Mouse (Mus musculus): ENCODE measurements around the gene Grm4. TPM values are rescaled to one million over a fixed set of nuclear protein-coding genes. Genes with fewer than 3 reads are reported as not detected.
A peak's percentile ranks its signal among the peaks of the same experiment; 100 is the strongest.

The Grm4 gene
- polyA plus RNA-seq, 1 experiment from 2014 or later = 1.3 TPM

- DNase-seq (ENCODE audit: low spot score) (no peak), ATAC-seq (replicated peaks; ENCODE audit: low FRiP score) (no peak)
- H3K36me3 ChIP-seq (ENCODE audit: control insufficient read depth, insufficient read depth, low read length) = no peaks in the 10 kb centered on the region
- H3K4me1 ChIP-seq (replicated peaks; ENCODE audit: control insufficient read depth, insufficient read depth, low read length) = no peaks in the 10 kb centered on the region
- H3K9me3 ChIP-seq (ENCODE audit: control insufficient read depth, low read length) = no peaks in the 10 kb centered on the region
- H3K9ac ChIP-seq (ENCODE audit: low read length) = no peak overlapping the region
- no peak overlapping the region for H3K4me3 ChIP-seq (ENCODE audit: low read depth, low read length)
- no peak overlapping the region for H3K27ac ChIP-seq (ENCODE audit: low read depth, low read length)
- H3K27me3 ChIP-seq (ENCODE audit: control insufficient read depth, insufficient read depth, low read length) = no peaks in the 10 kb centered on the region
- WGBS = 60% methylated on average over 13 of the region's 13 CpGs
- no peak overlapping the region for H3K4me2 ChIP-seq (ENCODE audit: low read depth, low read length, severe bottlenecking)
Measured at GRCm38 (mm10) chr17:27442538-27443113, 78.6 kb downstream of the Grm4 start.

- H3K27ac ChIP-seq (ENCODE audit: low read depth, low read length) = no peak overlapping the region
Measured at GRCm38 (mm10) chr17:27441778-27442177, 79.4 kb downstream of the Grm4 start.

GRCm38 (mm10) chr17:27435799-27436198 lies 85.4 kb downstream of the Grm4 start:
- Histone ChIP-seq H3K27me3 (ENCODE audit: control insufficient read depth, insufficient read depth, low read length) (no peaks in the 10 kb centered on the region; the same call in 1 of the 2 replicates), H3K27ac (ENCODE audit: low read depth, low read length) (no peak overlapping the region), H3K9ac (ENCODE audit: low read length) (no peak overlapping the region; the same call in 1 of the 2 replicates), H3K4me2 (ENCODE audit: low read depth, low read length, severe bottlenecking) (no peak overlapping the region), H3K36me3 (ENCODE audit: control insufficient read depth, insufficient read depth, low read length) (no peaks in the 10 kb centered on the region), H3K9me3 (ENCODE audit: control insufficient read depth, low read length) (no peaks in the 10 kb centered on the region), H3K4me3 (ENCODE audit: low read depth, low read length) (no peak overlapping the region), H3K4me1 (replicated peaks; ENCODE audit: control insufficient read depth, insufficient read depth, low read length) (peaks cover 15% of the 10 kb centered on the region)
- ATAC-seq (replicated peaks; ENCODE audit: low FRiP score) = no peak
- peak; percentile 60 for DNase-seq (ENCODE audit: low spot score)
- 11% methylated on average over 13 of the region's 13 CpGs for WGBS

More at GRCm38 (mm10) chr17:27441778-27442177, 79.4 kb downstream of the Grm4 start:
- no peak overlapping the region for H3K4me2 ChIP-seq (ENCODE audit: low read depth, low read length, severe bottlenecking)
- H3K36me3 ChIP-seq (ENCODE audit: control insufficient read depth, insufficient read depth, low read length) = no peaks in the 10 kb centered on the region
- DNase-seq (ENCODE audit: low spot score) (no peak), ATAC-seq (replicated peaks; ENCODE audit: low FRiP score) (no peak)
- H3K27me3 ChIP-seq (ENCODE audit: control insufficient read depth, insufficient read depth, low read length) = no peaks in the 10 kb centered on the region
- no peak overlapping the region for H3K9ac ChIP-seq (ENCODE audit: low read length)
- H3K9me3 ChIP-seq (ENCODE audit: control insufficient read depth, low read length) = no peaks in the 10 kb centered on the region
- 60% methylated on average over 7 of the region's 7 CpGs for WGBS
- H3K4me3 ChIP-seq (ENCODE audit: low read depth, low read length) = no peak overlapping the region
- H3K4me1 ChIP-seq (replicated peaks; ENCODE audit: control insufficient read depth, insufficient read depth, low read length) = no peaks in the 10 kb centered on the region

GRCm38 (mm10) chr17:27435225-27435624 lies 86.0 kb downstream of the Grm4 start:
- 93% methylated on average over 15 of the region's 15 CpGs for WGBS
- ATAC-seq (replicated peaks; ENCODE audit: low FRiP score) (no peak), DNase-seq (ENCODE audit: low spot score) (no peak)
- Histone ChIP-seq H3K4me3 (ENCODE audit: low read depth, low read length) (no peak overlapping the region), H3K27ac (ENCODE audit: low read depth, low read length) (no peak overlapping the region), H3K4me1 (replicated peaks; ENCODE audit: control insufficient read depth, insufficient read depth, low read length) (peaks cover 15% of the 10 kb centered on the region), H3K4me2 (ENCODE audit: low read depth, low read length, severe bottlenecking) (no peak overlapping the region), H3K9me3 (ENCODE audit: control insufficient read depth, low read length) (no peaks in the 10 kb centered on the region), H3K36me3 (ENCODE audit: control insufficient read depth, insufficient read depth, low read length) (no peaks in the 10 kb centered on the region), H3K9ac (ENCODE audit: low read length) (no peak overlapping the region), H3K27me3 (ENCODE audit: control insufficient read depth, insufficient read depth, low read length) (no peaks in the 10 kb centered on the region; the same call in 1 of the 2 replicates)

GRCm38 (mm10) chr17:27434066-27434465 lies 87.1 kb downstream of the Grm4 start:
- DNase-seq (ENCODE audit: low spot score) (no peak), ATAC-seq (replicated peaks; ENCODE audit: low FRiP score) (no peak)
- Histone ChIP-seq H3K27ac (ENCODE audit: low read depth, low read length) (no peak overlapping the region), H3K9me3 (ENCODE audit: control insufficient read depth, low read length) (no peaks in the 10 kb centered on the region), H3K4me2 (ENCODE audit: low read depth, low read length, severe bottlenecking) (no peak overlapping the region), H3K9ac (ENCODE audit: low read length) (no peak overlapping the region), H3K27me3 (ENCODE audit: control insufficient read depth, insufficient read depth, low read length) (no peaks in the 10 kb centered on the region; the same call in 1 of the 2 replicates), H3K36me3 (ENCODE audit: control insufficient read depth, insufficient read depth, low read length) (no peaks in the 10 kb centered on the region), H3K4me1 (replicated peaks; ENCODE audit: control insufficient read depth, insufficient read depth, low read length) (peaks cover 15% of the 10 kb centered on the region), H3K4me3 (ENCODE audit: low read depth, low read length) (no peak overlapping the region)
- 81% methylated on average over 1 of the region's 1 CpGs for WGBS

- ATAC-seq (replicated peaks; ENCODE audit: low FRiP score) = 0 out of 2 replicates have a peak, but pooled peaks have one; percentile 41
- Histone ChIP-seq H3K9ac (ENCODE audit: low read length) (no peak overlapping the region), H3K4me2 (ENCODE audit: low read depth, low read length, severe bottlenecking) (no peak overlapping the region), H3K9me3 (ENCODE audit: control insufficient read depth, low read length) (no peaks in the 10 kb centered on the region; the same call in 1 of the 2 replicates), H3K4me3 (ENCODE audit: low read depth, low read length) (no peak overlapping the region), H3K36me3 (ENCODE audit: control insufficient read depth, insufficient read depth, low read length) (no peaks in the 10 kb centered on the region), H3K27me3 (ENCODE audit: control insufficient read depth, insufficient read depth, low read length) (no peaks in the 10 kb centered on the region; the same call in 1 of the 2 replicates), H3K4me1 (replicated peaks; ENCODE audit: control insufficient read depth, insufficient read depth, low read length) (peaks cover 15% of the 10 kb centered on the region), H3K27ac (ENCODE audit: low read depth, low read length) (no peak overlapping the region)
- 17% methylated on average over 3 of the region's 3 CpGs for WGBS
- DNase-seq (ENCODE audit: low spot score) = no peak
Measured at GRCm38 (mm10) chr17:27433179-27433680, 88.0 kb downstream of the Grm4 start.

GRCm38 (mm10) chr17:27432145-27432650 lies 89.0 kb downstream of the Grm4 start:
- H3K9ac ChIP-seq (ENCODE audit: low read length) = no peak overlapping the region
- no peaks in the 10 kb centered on the region; the same call in 1 of the 2 replicates for H3K9me3 ChIP-seq (ENCODE audit: control insufficient read depth, low read length)
- peaks cover 15% of the 10 kb centered on the region for H3K4me1 ChIP-seq (replicated peaks; ENCODE audit: control insufficient read depth, insufficient read depth, low read length)
- DNase-seq (ENCODE audit: low spot score) = no peak
- no peaks in the 10 kb centered on the region for H3K36me3 ChIP-seq (ENCODE audit: control insufficient read depth, insufficient read depth, low read length)
- no peak overlapping the region for H3K27ac ChIP-seq (ENCODE audit: low read depth, low read length)
- no peak overlapping the region for H3K4me3 ChIP-seq (ENCODE audit: low read depth, low read length)
- ATAC-seq (replicated peaks; ENCODE audit: low FRiP score) = no peak
- H3K27me3 ChIP-seq (ENCODE audit: control insufficient read depth, insufficient read depth, low read length) = no peaks in the 10 kb centered on the region; the same call in 1 of the 2 replicates
- H3K4me2 ChIP-seq (ENCODE audit: low read depth, low read length, severe bottlenecking) = no peak overlapping the region
- WGBS = 50% methylated on average over 9 of the region's 9 CpGs

GRCm38 (mm10) chr17:27431049-27431839 lies 90.0 kb downstream of the Grm4 start:
- 88% methylated on average over 26 of the region's 26 CpGs for WGBS
- no peaks in the 10 kb centered on the region; the same call in 1 of the 2 replicates for H3K9me3 ChIP-seq (ENCODE audit: control insufficient read depth, low read length)
- DNase-seq (ENCODE audit: low spot score) = no peak
- no peaks in the 10 kb centered on the region; the same call in 1 of the 2 replicates for H3K27me3 ChIP-seq (ENCODE audit: control insufficient read depth, insufficient read depth, low read length)
- H3K9ac ChIP-seq (ENCODE audit: low read length) = no peak overlapping the region
- H3K27ac ChIP-seq (ENCODE audit: low read depth, low read length) = no peak overlapping the region
- no peak for ATAC-seq (replicated peaks; ENCODE audit: low FRiP score)
- H3K4me2 ChIP-seq (ENCODE audit: low read depth, low read length, severe bottlenecking) = no peak overlapping the region
- no peak overlapping the region for H3K4me3 ChIP-seq (ENCODE audit: low read depth, low read length)
- H3K36me3 ChIP-seq (ENCODE audit: control insufficient read depth, insufficient read depth, low read length) = no peaks in the 10 kb centered on the region
- peaks cover 15% of the 10 kb centered on the region for H3K4me1 ChIP-seq (replicated peaks; ENCODE audit: control insufficient read depth, insufficient read depth, low read length)
